7 mouse cellular contexts compared by ENCODE assay signal in the genomic region with DNA sequence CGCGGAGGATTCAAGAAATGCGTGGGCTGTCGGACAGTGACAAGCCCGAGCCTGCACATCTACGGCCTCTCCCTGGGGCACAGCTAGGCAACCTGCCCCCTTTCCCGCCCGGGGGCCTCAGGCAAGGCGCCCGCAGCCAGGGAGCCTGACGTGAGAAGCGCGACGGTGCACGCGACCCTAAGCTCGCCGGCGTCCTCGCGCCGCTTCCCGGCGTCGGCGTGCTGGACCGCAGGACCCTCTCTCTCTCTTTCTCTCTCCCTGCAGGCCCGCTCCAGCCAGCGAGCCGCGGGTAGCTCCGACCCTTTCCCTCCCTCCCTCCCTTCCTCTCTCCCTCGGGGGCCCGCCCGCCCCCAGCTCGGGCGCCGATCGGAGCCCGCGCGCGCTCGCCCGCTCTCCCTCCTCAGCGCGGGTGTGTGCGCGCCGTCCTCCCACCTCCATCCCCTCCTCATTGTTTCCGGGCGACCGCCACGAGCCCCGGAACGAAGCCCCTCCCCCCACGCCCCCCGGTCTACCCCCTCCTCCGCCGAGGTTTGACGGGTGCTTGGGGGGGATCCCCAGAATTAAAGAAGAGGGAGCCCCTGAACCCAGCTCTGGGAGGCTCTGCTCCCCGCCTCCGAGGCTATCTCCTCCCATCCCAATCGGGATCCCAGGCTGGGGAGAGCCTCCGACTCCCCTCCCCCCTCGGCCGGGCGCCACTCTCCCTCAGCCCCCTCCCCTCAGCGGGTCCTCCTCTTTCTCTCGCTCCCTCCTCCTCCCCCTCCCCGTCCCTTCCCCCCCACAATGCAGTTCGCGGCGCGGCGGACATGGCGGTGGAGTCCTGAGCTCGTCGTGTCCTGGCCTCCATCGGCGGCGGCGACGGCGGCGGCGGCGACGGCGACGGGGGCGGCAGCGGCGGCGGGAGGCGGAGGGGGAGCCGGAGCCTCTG. TPM values are rescaled to one million over a fixed set of nuclear protein-coding genes. Genes with fewer than 3 reads are reported as not detected.
A peak's percentile ranks its signal among the peaks of the same experiment; 100 is the strongest.
DNase-seq lines count a peak whose midpoint lies in the region; ATAC-seq and TF ChIP-seq lines count a peak whose summit lies in the region.

A gene (plus strand): TSS at position 196 of the 925 bp plus-strand sequence.

- peak; percentile 90 for DNase-seq in adrenal gland, adult 2 months
- DNase-seq in embryo, embryonic 11.5 days (ENCODE audit: low read depth, low spot score), result peak; percentile 85
- DNase-seq in gonadal fat pad, adult 2 months (ENCODE audit: low read depth), result no peak
- peak; percentile 97 for DNase-seq in left cerebral cortex, postnatal 4 days

- peak within 1 kb of the TSS; percentile 81 for H3K27ac ChIP-seq in intestine, postnatal 0 days (ENCODE audit: low read depth, low read length)
- peak within 1 kb of the TSS; percentile 99 for H3K27ac ChIP-seq in midbrain, embryonic 12.5 days (replicated peaks)
- H3K27ac ChIP-seq in small intestine, adult 2 months (ENCODE audit: insufficient read depth, low read depth, low read length), result peak within 1 kb of the TSS; percentile 70

- H3K4me3 ChIP-seq in intestine, postnatal 0 days (ENCODE audit: low read depth, low read length), result peak within 1 kb of the TSS; percentile 80
- peak within 1 kb of the TSS; percentile 99 for H3K4me3 ChIP-seq in midbrain, embryonic 12.5 days
- H3K4me3 ChIP-seq in small intestine, adult 2 months (ENCODE audit: low read depth, low read length), result peak within 1 kb of the TSS; percentile 96

- H3K9ac ChIP-seq in intestine, postnatal 0 days (ENCODE audit: low read depth, low read length), result peak within 1 kb of the TSS; percentile 93
- peak within 1 kb of the TSS; percentile 99 for H3K9ac ChIP-seq in midbrain, embryonic 12.5 days (replicated peaks)

- H3K4me2 ChIP-seq in intestine, postnatal 0 days (replicated peaks; ENCODE audit: low read depth), result peak within 1 kb of the TSS; percentile 90
- H3K4me2 ChIP-seq in midbrain, embryonic 12.5 days (replicated peaks), result peak within 1 kb of the TSS; percentile 73

- no peaks in the 10 kb centered on the region for H3K27me3 ChIP-seq in intestine, postnatal 0 days (replicated peaks; ENCODE audit: control insufficient read depth, insufficient read depth, low read length)
- H3K27me3 ChIP-seq in midbrain, embryonic 12.5 days, result no peaks in the 10 kb centered on the region
- no peaks in the 10 kb centered on the region for H3K27me3 ChIP-seq in small intestine, adult 2 months (ENCODE audit: control insufficient read depth, insufficient read depth, low read length)

- peak; percentile 58; the same call in 1 of the 2 replicates for TF ChIP-seq POLR2A in small intestine, adult 2 months (IDR thresholded peaks at IDR 0.05; ENCODE audit: low read depth, low read length)

- H3K36me3 ChIP-seq in intestine, postnatal 0 days (ENCODE audit: control insufficient read depth, insufficient read depth), result no peaks in the 10 kb centered on the region
- peaks cover 7% of the 10 kb centered on the region; the same call in 1 of the 2 replicates for H3K36me3 ChIP-seq in midbrain, embryonic 12.5 days
- no peaks in the 10 kb centered on the region for H3K36me3 ChIP-seq in small intestine, adult 2 months (ENCODE audit: control insufficient read depth, insufficient read depth, low read length)

- no peaks in the 10 kb centered on the region for H3K9me3 ChIP-seq in intestine, postnatal 0 days (ENCODE audit: control insufficient read depth)
- H3K9me3 ChIP-seq in midbrain, embryonic 12.5 days, result no peaks in the 10 kb centered on the region

- WGBS in intestine, postnatal 0 days, result under 1% methylated on average over 63 of the region's 97 CpGs
- WGBS in midbrain, embryonic 12.5 days, result 1% methylated on average over 77 of the region's 97 CpGs
- WGBS in small intestine, adult 2 months, result under 1% methylated on average over 79 of the region's 97 CpGs

- H3K4me1 ChIP-seq in intestine, postnatal 0 days (replicated peaks; ENCODE audit: control insufficient read depth, insufficient read depth, low read length), result 0 out of 2 replicates have a peak, but pooled peaks cover 3% of the 10 kb centered on the region
- H3K4me1 ChIP-seq in midbrain, embryonic 12.5 days, result peaks cover 13% of the 10 kb centered on the region
- H3K4me1 ChIP-seq in small intestine, adult 2 months (ENCODE audit: control insufficient read depth, insufficient read depth, insufficient read length, low read length), result peaks cover 8% of the 10 kb centered on the region

- 0 out of 2 replicates have a peak, but pooled peaks have one; percentile 3 for TF ChIP-seq CTCF in intestine, postnatal 0 days (IDR thresholded peaks at IDR 0.05; ENCODE audit: low read depth)
- TF ChIP-seq CTCF in small intestine, adult 2 months (IDR thresholded peaks at IDR 0.05; ENCODE audit: extremely low read depth, insufficient read length, insufficient replicate concordance, low read depth, low read length), result no peak

- intact Hi-C loops in left cerebral cortex, postnatal 4 days (cut with DNase I), result loop anchor here (5.0 kb wide), 1 partner anchor 52 kb away; a partner anchor contains a TSS

- ATAC-seq in intestine, postnatal 0 days, result peak; percentile 78
- peak; percentile 89 for ATAC-seq in midbrain, embryonic 12.5 days (ENCODE audit: low FRiP score, low read depth)

RNA-seq across cellular contexts. Expression of the gene that starts here (rescaled TPM):
- total RNA-seq in adrenal gland, adult 2 months (2021), result 10 to 100 TPM; 26.1 to 28.7 TPM
- 24.4 and 27.2 TPM in 2 replicates for polyA plus RNA-seq in adrenal gland, adult 2 months (2012; rRNA removed)
- 31.2 and 40.7 TPM in 2 replicates for polyA plus RNA-seq in gonadal fat pad, adult 2 months (2012; rRNA removed)
- polyA plus RNA-seq in intestine, postnatal 0 days (2015; fragmentation: Nextera tagmentation; extraction: Ambion mirVana), result 19.1 and 22.8 TPM in 2 replicates
- total RNA-seq in left cerebral cortex, postnatal 4 days (2021), result 10 to 100 TPM; 72.8 to 77.6 TPM
- polyA plus RNA-seq in midbrain, embryonic 12.5 days (2016; fragmentation: Nextera tagmentation; extraction: Ambion mirVana), result 102 and 110 TPM in 2 replicates
- 4.0 and 21.1 TPM in 2 replicates for polyA plus RNA-seq in small intestine, adult 2 months (2012; rRNA removed)
